Mouse (Mus musculus) hindbrain, embryonic 16.5 days (tissue): Measurements from ENCODE around the gene Zfp184. TPM values are rescaled to one million over a fixed set of nuclear protein-coding genes. Genes with fewer than 3 reads are reported as not detected.
A peak's percentile ranks its signal among the peaks of the same experiment; 100 is the strongest.
"Not testable (repeated sequence)": the region's sequence is repeated elsewhere in the genome, so short reads cannot be mapped to it uniquely, and the experiment has no call there.

Experiments used
- ATAC-seq: fragments of 200-750 bp; cut with Nextera tagmentation; 2 replicates; pipeline ENCODE4 v1.8.0; 2017; ENCODE audit warnings: moderate TSS enrichment, moderate library complexity
- H3K27ac ChIP-seq: fragments of 300-500 bp; sonication (generic); 2 replicates; pipeline ENCODE4 v1.5.1; 2014; ENCODE audit warnings: low read depth, mild to moderate bottlenecking, control low read depth, low read length, moderate library complexity
- H3K27me3 ChIP-seq: fragments of 300-500 bp; sonication (generic); replicated peaks from 2 replicates; pipeline ENCODE4 v1.6.1; 2014; ENCODE audit warnings: low read length; ENCODE audit not compliant: control insufficient read depth, insufficient read depth
- H3K36me3 ChIP-seq: fragments of 300-500 bp; sonication (generic); 2 replicates; pipeline ENCODE4 v1.6.1; 2014; ENCODE audit warnings: mild to moderate bottlenecking, low read length, moderate library complexity, mixed read lengths; ENCODE audit not compliant: control insufficient read depth, insufficient read depth
- H3K4me1 ChIP-seq: fragments of 300-500 bp; sonication (generic); 2 replicates; pipeline ENCODE4 v1.6.1; 2014; ENCODE audit warnings: low read depth, low read length; ENCODE audit not compliant: control insufficient read depth, insufficient read depth
- H3K4me2 ChIP-seq: fragments of 300-500 bp; sonication (generic); 2 replicates; pipeline ENCODE4 v1.6.1; 2014; ENCODE audit warnings: mild to moderate bottlenecking, low read length, control low read depth, moderate library complexity
- H3K4me3 ChIP-seq: fragments of 300-500 bp; sonication (generic); 2 replicates; pipeline ENCODE4 v1.5.1; 2014; ENCODE audit warnings: mild to moderate bottlenecking, low read length, control low read depth, moderate library complexity
- H3K9ac ChIP-seq: fragments of 300-500 bp; sonication (generic); 2 replicates; pipeline ENCODE4 v1.6.1; 2014; ENCODE audit warnings: low read depth, mild to moderate bottlenecking, control low read depth, low read length, moderate library complexity
- H3K9me3 ChIP-seq: fragments of 300-500 bp; sonication (generic); 2 replicates; pipeline ENCODE4 v1.6.1; 2014; ENCODE audit warnings: mild to moderate bottlenecking, low read length, moderate library complexity; ENCODE audit not compliant: control insufficient read depth
- WGBS: fragments of 180-500 bp; shearing (Covaris S2); extraction: QIAGEN DNeasy Blood & Tissue Kit; methylation state at CpG from one replicate; pipeline ENCODE4 v1.1.7; 2014; 5-methylcytosine and 5-hydroxymethylcytosine counted together
- polyA plus RNA-seq: library from polyadenylated mRNA; unstranded; fragments of >200 nt; fragmentation: Nextera tagmentation; extraction: Ambion mirVana; gene quantifications from 2 replicates; pipeline ENCODE4 v1.2.1, GENCODE M21; 2015

Gene Zfp184
- 10.6 and 12.4 TPM in 2 replicates for polyA plus RNA-seq

GRCm38 (mm10) chr13:21944926-21945740 lies at the start of gene Zfp184:
Zfp184 (plus strand) TSS chr13:21945094.
- Histone ChIP-seq H3K36me3 (peaks cover 5% of the 10 kb centered on the region; the same call in 1 of the 2 replicates), H3K9me3 (no peaks in the 10 kb centered on the region), H3K4me1 (peaks cover 5% of the 10 kb centered on the region), H3K27ac (peak within 1 kb of the TSS; percentile 77), H3K27me3 (no peaks in the 10 kb centered on the region), H3K4me3 (peak within 1 kb of the TSS; percentile 82), H3K9ac (peak within 1 kb of the TSS; percentile 80), H3K4me2 (peak within 1 kb of the TSS; percentile 86)
- 0% methylated on average over 49 of the region's 50 CpGs for WGBS
- peak; percentile 95 for ATAC-seq

GRCm38 (mm10) chr13:21896549-21897244 lies 48.2 kb upstream of the Zfp184 start:
- Histone ChIP-seq H3K27me3 (no peaks in the 10 kb centered on the region), H3K36me3 (no peaks in the 10 kb centered on the region), H3K9me3 (no peaks in the 10 kb centered on the region), H3K27ac (peak overlapping the region; percentile 90), H3K9ac (peak overlapping the region; percentile 75), H3K4me1 (no peaks in the 10 kb centered on the region), H3K4me2 (peak overlapping the region; percentile 61), H3K4me3 (peak overlapping the region; percentile 60)
- ATAC-seq, result peak; percentile 99
- WGBS, result 6% methylated on average over 24 of the region's 24 CpGs

DNA sequence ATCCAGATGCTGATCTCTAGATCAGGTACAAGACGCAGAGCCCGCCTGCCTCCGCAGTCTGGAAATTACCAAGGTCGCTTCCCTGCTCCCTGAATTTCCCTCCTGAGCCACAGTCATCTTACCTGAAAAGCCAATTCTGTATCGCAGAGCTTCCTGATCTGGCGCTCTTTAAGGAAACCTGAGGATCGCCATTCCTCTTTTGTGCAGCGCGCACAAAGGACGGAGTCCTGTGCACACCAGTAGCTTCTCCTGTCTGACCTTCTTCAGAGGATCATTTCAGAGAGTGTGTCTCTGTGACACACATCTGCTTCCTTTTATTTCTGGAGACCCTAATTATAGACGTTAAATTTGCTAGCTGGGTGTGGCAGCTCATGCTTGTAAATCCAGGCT lies 47.7 kb upstream of the Zfp184 start:
- no peaks in the 10 kb centered on the region for H3K27me3 ChIP-seq
- H3K4me2 ChIP-seq, result peak overlapping the region; percentile 61
- WGBS, result 0% methylated on average over 11 of the region's 11 CpGs
- H3K27ac ChIP-seq, result peak overlapping the region; percentile 90
- H3K4me3 ChIP-seq, result peak overlapping the region; percentile 60
- H3K36me3 ChIP-seq, result no peaks in the 10 kb centered on the region
- no peak; the same call in 1 of the 2 replicates for ATAC-seq
- H3K9ac ChIP-seq, result peak overlapping the region; percentile 75
- H3K4me1 ChIP-seq, result no peaks in the 10 kb centered on the region
- no peaks in the 10 kb centered on the region for H3K9me3 ChIP-seq

- not testable (repeated sequence) for H3K9ac ChIP-seq, H3K9me3 ChIP-seq, H3K27me3 ChIP-seq, H3K36me3 ChIP-seq, ATAC-seq, H3K4me2 ChIP-seq, H3K4me1 ChIP-seq, H3K27ac ChIP-seq, H3K4me3 ChIP-seq
- 89% methylated on average over 9 of the region's 9 CpGs for WGBS
Measured at GRCm38 (mm10) chr13:21900870-21901565, 43.9 kb upstream of the Zfp184 start.

GRCm38 (mm10) chr13:21903500-21903899 lies 41.4 kb upstream of the Zfp184 start:
- peak; percentile 48; the same call in 1 of the 2 replicates for ATAC-seq
- WGBS, result 41% methylated on average over 3 of the region's 3 CpGs

DNA sequence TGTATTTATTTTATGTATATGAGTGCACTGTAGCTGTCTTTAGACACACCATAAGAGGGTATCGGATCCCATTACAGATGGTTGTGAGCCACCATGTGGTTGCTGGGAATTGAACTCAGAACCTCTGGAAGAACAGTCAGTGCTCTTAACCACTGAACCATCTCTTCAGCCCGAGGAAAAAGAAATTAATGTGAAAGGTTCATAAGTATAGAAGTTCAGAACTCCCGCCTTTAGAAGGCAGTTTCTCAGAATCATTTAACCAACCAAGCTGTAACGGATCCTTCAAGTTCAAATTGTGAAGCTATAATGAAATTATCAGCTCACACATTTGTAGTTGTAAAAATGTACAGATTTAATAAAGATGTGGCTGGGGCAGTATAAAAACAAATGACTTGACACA lies 40.8 kb upstream of the Zfp184 start:
- not testable (repeated sequence) for H3K9me3 ChIP-seq, H3K4me1 ChIP-seq, H3K27me3 ChIP-seq, ATAC-seq, H3K4me2 ChIP-seq, H3K27ac ChIP-seq, H3K4me3 ChIP-seq, H3K9ac ChIP-seq, H3K36me3 ChIP-seq
- WGBS, result 81% methylated on average over 4 of the region's 4 CpGs

More at GRCm38 (mm10) chr13:21903500-21903899, 41.4 kb upstream of the Zfp184 start:
- H3K27ac ChIP-seq, result no peak overlapping the region
- no peak overlapping the region for H3K4me2 ChIP-seq
- H3K4me1 ChIP-seq, result no peaks in the 10 kb centered on the region
- no peaks in the 10 kb centered on the region for H3K9me3 ChIP-seq
- peaks cover 7% of the 10 kb centered on the region for H3K27me3 ChIP-seq
- H3K36me3 ChIP-seq, result no peaks in the 10 kb centered on the region
- H3K4me3 ChIP-seq, result no peak overlapping the region
- no peak overlapping the region for H3K9ac ChIP-seq

DNA sequence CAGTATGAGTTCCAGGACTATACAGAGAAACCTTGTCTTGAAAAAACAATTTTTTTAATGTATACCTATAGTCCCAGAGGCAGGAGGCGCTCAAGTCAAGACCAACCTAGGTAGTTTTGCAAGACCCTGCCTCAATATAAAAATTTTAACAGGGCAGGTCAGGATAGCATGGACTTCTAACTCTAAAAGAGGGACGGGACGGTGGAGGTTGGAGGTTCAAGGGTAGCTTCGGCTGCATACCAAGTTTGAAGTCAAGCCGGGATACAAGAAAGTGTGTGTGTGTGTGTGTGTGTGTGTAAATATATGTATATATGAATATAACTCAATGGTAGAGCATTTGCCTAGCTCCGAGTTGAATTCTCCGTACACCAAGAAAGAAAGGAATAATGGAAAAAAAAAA lies 38.6 kb upstream of the Zfp184 start:
- 36% methylated on average over 7 of the region's 7 CpGs for WGBS
- Histone ChIP-seq H3K9me3 (no peaks in the 10 kb centered on the region), H3K4me2 (no peak overlapping the region), H3K36me3 (no peaks in the 10 kb centered on the region), H3K27me3 (peaks cover 7% of the 10 kb centered on the region), H3K4me1 (no peaks in the 10 kb centered on the region), H3K9ac (no peak overlapping the region), H3K27ac (no peak overlapping the region), H3K4me3 (no peak overlapping the region)
- ATAC-seq, result no peak

DNA sequence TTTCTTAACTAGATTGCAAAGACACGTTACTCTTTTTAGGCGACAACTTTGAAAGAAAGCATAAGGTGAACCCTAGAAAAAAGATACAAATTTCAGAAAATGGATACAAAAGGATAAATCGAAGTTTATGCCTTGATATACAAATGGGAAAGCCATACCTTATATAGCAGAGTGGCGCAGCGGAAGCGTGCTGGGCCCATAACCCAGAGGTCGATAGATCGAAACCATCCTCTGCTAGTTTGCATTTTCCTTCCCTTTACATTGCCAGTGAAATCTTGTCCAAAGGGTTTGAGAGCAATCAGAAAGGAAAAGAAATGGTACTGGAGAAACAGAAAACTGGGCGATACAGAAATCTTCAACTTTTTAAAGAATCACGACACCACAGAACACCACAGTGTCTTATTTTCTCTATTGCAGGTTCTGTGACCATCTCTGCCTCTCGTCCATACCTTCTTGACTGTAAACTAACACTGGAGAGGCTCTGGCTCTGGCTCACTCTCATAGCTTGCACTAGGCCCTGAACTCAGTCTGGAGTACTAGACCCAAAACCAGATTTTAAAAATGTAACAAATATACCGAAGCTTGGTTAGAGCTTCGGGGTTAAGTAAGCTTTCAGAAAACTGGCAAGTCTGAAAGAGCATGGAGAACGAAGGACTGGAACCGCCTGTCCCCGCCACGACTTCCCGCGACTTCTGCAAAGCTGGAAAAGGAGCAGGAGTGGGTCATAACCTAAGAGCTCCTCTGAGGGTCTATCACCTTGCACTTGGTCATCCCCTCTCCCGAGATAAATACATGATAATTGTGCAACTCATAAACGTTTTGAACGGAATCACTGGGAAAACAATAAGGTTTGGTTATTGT lies 37.7 kb upstream of the Zfp184 start:
- Histone ChIP-seq H3K4me3 (no peak overlapping the region), H3K27me3 (peaks cover 7% of the 10 kb centered on the region), H3K4me2 (peak overlapping the region; percentile 16), H3K9me3 (no peaks in the 10 kb centered on the region), H3K27ac (no peak overlapping the region), H3K4me1 (no peaks in the 10 kb centered on the region), H3K36me3 (no peaks in the 10 kb centered on the region), H3K9ac (no peak overlapping the region)
- peak; percentile 75 for ATAC-seq
- 13% methylated on average over 22 of the region's 22 CpGs for WGBS
